Comparison of ENCODE assay signal across 8 mouse cellular contexts in the genomic region with DNA sequence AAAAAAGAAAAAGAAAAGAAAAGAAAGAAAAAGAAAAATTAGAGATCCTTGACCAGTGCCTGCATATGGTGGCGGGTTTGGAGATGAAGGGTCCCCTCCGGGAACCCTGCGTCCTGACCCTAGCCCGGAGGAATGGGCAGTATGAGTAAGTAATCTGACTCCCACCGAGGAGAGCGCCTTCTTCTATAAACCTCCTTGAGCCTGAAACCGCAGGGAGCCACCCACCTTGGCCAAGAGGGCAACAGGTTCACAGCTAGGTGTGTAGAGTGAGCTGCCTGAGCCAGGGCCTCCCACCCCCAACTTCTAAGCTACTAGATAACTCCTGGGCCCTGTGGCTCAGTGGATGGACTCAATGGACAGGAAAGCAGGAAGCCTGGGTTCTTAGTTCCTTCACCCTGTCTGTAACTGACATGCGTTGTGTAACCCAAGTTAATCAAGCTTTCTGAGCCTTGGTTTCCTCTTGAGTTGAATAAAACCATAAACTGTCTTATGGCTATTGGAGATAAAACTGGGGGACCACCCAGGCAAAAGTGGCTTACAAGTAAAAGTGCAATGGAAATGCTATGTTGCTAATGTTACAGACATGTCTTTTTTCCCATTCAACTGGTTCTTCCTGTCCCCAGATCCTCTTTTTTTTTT. TPM values are rescaled to one million over a fixed set of nuclear protein-coding genes. Genes with fewer than 3 reads are reported as not detected.
DNase-seq lines count a peak whose midpoint lies in the region; ATAC-seq and TF ChIP-seq lines count a peak whose summit lies in the region.

No protein-coding gene starts in this region.

- H3K27ac ChIP-seq in testis, adult 2 months (ENCODE audit: control insufficient read depth, insufficient read depth, low read depth, low read length), result peak overlapping the region; percentile 42; the same call in 1 of the 2 replicates
- no peak overlapping the region for H3K27ac ChIP-seq in heart, embryonic 15.5 days
- peak overlapping the region; percentile 91; the same call in 1 of the 2 replicates for H3K27ac ChIP-seq in limb, embryonic 10.5 days

- no peaks in the 10 kb centered on the region for H3K36me3 ChIP-seq in testis, adult 2 months (ENCODE audit: control insufficient read depth, insufficient read depth, low read length)
- no peaks in the 10 kb centered on the region for H3K36me3 ChIP-seq in heart, embryonic 15.5 days
- H3K36me3 ChIP-seq in limb, embryonic 10.5 days, result no peaks in the 10 kb centered on the region

- H3K9ac ChIP-seq in heart, embryonic 15.5 days, result peak overlapping the region; percentile 71; the same call in 1 of the 2 replicates

- no peak for TF ChIP-seq POLR2A in testis, adult 2 months (IDR thresholded peaks at IDR 0.05; ENCODE audit: control insufficient read depth, low read depth, low read length)

- 12% methylated on average over 8 of the region's 8 CpGs for WGBS in heart, embryonic 15.5 days
- 25% methylated on average over 8 of the region's 8 CpGs for WGBS in limb, embryonic 10.5 days

- 0 out of 2 replicates have a peak, but pooled peaks have one; percentile 14 for ATAC-seq in heart, embryonic 15.5 days (replicated peaks; ENCODE audit: insufficient number of reproducible peaks, insufficient read depth, low FRiP score, low read depth)
- ATAC-seq in megakaryocyte-erythroid progenitor cell, adult 5-6 weeks (replicated peaks; ENCODE audit: low FRiP score, low TSS enrichment, poor library complexity, severe bottlenecking), result peak; percentile 69

- peak overlapping the region; percentile 34 for H3K4me3 ChIP-seq in testis, adult 2 months (ENCODE audit: control insufficient read depth, low read depth, low read length)
- peak overlapping the region; percentile 65 for H3K4me3 ChIP-seq in heart, embryonic 15.5 days
- H3K4me3 ChIP-seq in limb, embryonic 10.5 days, result peak overlapping the region; percentile 67

- peaks cover 3% of the 10 kb centered on the region; the same call in 1 of the 2 replicates for H3K4me1 ChIP-seq in testis, adult 2 months (ENCODE audit: control insufficient read depth, insufficient read depth, low read length)
- peaks cover 6% of the 10 kb centered on the region; the same call in 1 of the 2 replicates for H3K4me1 ChIP-seq in heart, embryonic 15.5 days (replicated peaks)
- 0 out of 2 replicates have a peak, but pooled peaks cover 3% of the 10 kb centered on the region for H3K4me1 ChIP-seq in limb, embryonic 10.5 days

- TF ChIP-seq CTCF in testis, adult 2 months (IDR thresholded peaks at IDR 0.05; ENCODE audit: control insufficient read depth, insufficient read depth, insufficient replicate concordance, low read depth, low read length), result no peak

- no peaks in the 10 kb centered on the region for H3K9me3 ChIP-seq in heart, embryonic 15.5 days (replicated peaks)
- H3K9me3 ChIP-seq in limb, embryonic 10.5 days (replicated peaks), result no peaks in the 10 kb centered on the region

- no peak for DNase-seq in testis, postnatal 14 days (ENCODE audit: low spot score)
- peak; percentile 24 to 45 for DNase-seq in cerebellum, postnatal 10 days
- DNase-seq in limb, embryonic 10.5 days (ENCODE audit: low spot score), result peak; percentile 31
- no peak for DNase-seq in urinary bladder, postnatal 10 days (ENCODE audit: low spot score)
- DNase-seq in layer of hippocampus, postnatal 25 days (ENCODE audit: extremely low spot score in 1 of 2, low spot score in 1 of 2), result no peak

- H3K27me3 ChIP-seq in testis, adult 2 months (ENCODE audit: control insufficient read depth, insufficient read depth, low read length), result no peaks in the 10 kb centered on the region
- H3K27me3 ChIP-seq in heart, embryonic 15.5 days, result no peaks in the 10 kb centered on the region
- H3K27me3 ChIP-seq in limb, embryonic 10.5 days (ENCODE audit: low read depth, poor library complexity, severe bottlenecking), result peaks cover 8% of the 10 kb centered on the region; the same call in 1 of the 2 replicates

- peak overlapping the region; percentile 60 for H3K4me2 ChIP-seq in heart, embryonic 15.5 days

RNA-seq across cellular contexts. Expression of a gene that starts 0.8 kb away (rescaled TPM):
- 7.1 and 7.2 TPM in 2 replicates for polyA plus RNA-seq in testis, adult 2 months (2012; rRNA removed)
- 10.8 and 13.2 TPM in 2 replicates for polyA plus RNA-seq in heart, embryonic 15.5 days (2015; fragmentation: Nextera tagmentation; extraction: Ambion mirVana)
- 15.8 and 17.9 TPM in 2 replicates for polyA plus RNA-seq in limb, embryonic 10.5 days (2016; fragmentation: Nextera tagmentation; extraction: Ambion mirVana)
- total RNA-seq in megakaryocyte-erythroid progenitor cell, adult 5-6 weeks (2014; fragmentation: Nextera tagmentation), result 53.0 and 75.1 TPM in 2 replicates
- 15.6 and 29.5 TPM in 2 replicates for total RNA-seq in megakaryocyte-erythroid progenitor cell, adult 5-6 weeks (2017)
- 10 to 100 TPM; 48.6 to 52.4 TPM for total RNA-seq in layer of hippocampus, postnatal 25 days (2021)

RNA-seq across cellular contexts. Expression of a gene that starts 20.2 kb away (rescaled TPM):
- 1.2 and 1.5 TPM in 2 replicates for polyA plus RNA-seq in testis, adult 2 months (2012; rRNA removed)
- polyA plus RNA-seq in heart, embryonic 15.5 days (2015; fragmentation: Nextera tagmentation; extraction: Ambion mirVana), result 21.3 and 21.6 TPM in 2 replicates
- polyA plus RNA-seq in limb, embryonic 10.5 days (2016; fragmentation: Nextera tagmentation; extraction: Ambion mirVana), result 13.7 and 22.1 TPM in 2 replicates
- total RNA-seq in megakaryocyte-erythroid progenitor cell, adult 5-6 weeks (2014; fragmentation: Nextera tagmentation), result not detected in 2 replicates
- total RNA-seq in megakaryocyte-erythroid progenitor cell, adult 5-6 weeks (2017), result not detected in 2 replicates
- total RNA-seq in layer of hippocampus, postnatal 25 days (2021), result 10 to 100 TPM; 33.9 to 37.8 TPM

Comparison
In these comparisons a context has a peak if more than half of its experiments do, and no peak if none do; other contexts are left out.
1. DNase-seq: peak in cerebellum, postnatal 10 days (2 of 2) and limb, embryonic 10.5 days (single experiment); none in testis, postnatal 14 days (single experiment), urinary bladder, postnatal 10 days (single experiment) and layer of hippocampus, postnatal 25 days (0 of 2).
2. Peak in every context shown above with its lines, with median percentiles within 50 percentile points of each other: H3K4me3 ChIP-seq.